Mouse (Mus musculus) myocyte (in vitro differentiated cells): ENCODE measurements around the gene Trp53i13.

Source experiments
- CEBPB ChIP-seq: IDR thresholded peaks from 2 replicates; pipeline ENCODE4 v1.6.1; 2011; ENCODE audit warnings: mild to moderate bottlenecking, moderate library complexity; ENCODE audit not compliant: poor library complexity, insufficient read depth, severe bottlenecking
- E2F4 ChIP-seq: IDR thresholded peaks from one replicate; pipeline ENCODE4 v1.6.1; 2011; ENCODE audit warnings: mild to moderate bottlenecking, control low read depth, moderate library complexity; ENCODE audit not compliant: insufficient read depth
- MAX ChIP-seq: IDR thresholded peaks from one replicate; pipeline ENCODE4 v1.6.1; 2011; ENCODE audit warnings: low read depth, mild to moderate bottlenecking, control low read depth
- MYOD1 ChIP-seq, 3 experiments: IDR thresholded peaks; one replicate each; pipeline ENCODE4 v1.6.1; 2011; ENCODE audit warnings: control low read depth in 2 of 3, low read depth in 2 of 3, mild to moderate bottlenecking in 2 of 3, moderate library complexity in 1 of 3; ENCODE audit not compliant: insufficient read length in 2 of 3, control insufficient read depth in 1 of 3
- MYOG ChIP-seq, 3 experiments: IDR thresholded peaks; one replicate each; pipeline ENCODE4 v1.6.1; 2011; ENCODE audit warnings: control low read depth in 2 of 3, low read depth in 2 of 3, mild to moderate bottlenecking in 2 of 3; ENCODE audit not compliant: insufficient read length in 2 of 3, control insufficient read depth in 1 of 3, insufficient read depth in 1 of 3
- POLR2A ChIP-seq: IDR thresholded peaks from one replicate; pipeline ENCODE4 v1.6.1; 2011; ENCODE audit warnings: low read depth, mild to moderate bottlenecking, control low read depth, moderate library complexity; ENCODE audit not compliant: insufficient read length
- POLR2AphosphoS2 ChIP-seq: IDR thresholded peaks from one replicate; pipeline ENCODE4 v1.6.1; 2011; ENCODE audit warnings: low read depth, control low read depth; ENCODE audit not compliant: insufficient read length
- TCF12 ChIP-seq: IDR thresholded peaks from one replicate; pipeline ENCODE4 v1.6.1; 2011; ENCODE audit warnings: mild to moderate bottlenecking, control low read depth; ENCODE audit not compliant: poor library complexity, insufficient read depth, severe bottlenecking
- TCF3 ChIP-seq: IDR thresholded peaks from one replicate; pipeline ENCODE4 v1.6.1; 2011; ENCODE audit warnings: low read depth, control low read depth; ENCODE audit not compliant: insufficient read length
- USF1 ChIP-seq: IDR thresholded peaks from one replicate; pipeline ENCODE4 v1.6.1; 2011; ENCODE audit warnings: low read depth, mild to moderate bottlenecking, control low read depth, moderate library complexity

DNA sequence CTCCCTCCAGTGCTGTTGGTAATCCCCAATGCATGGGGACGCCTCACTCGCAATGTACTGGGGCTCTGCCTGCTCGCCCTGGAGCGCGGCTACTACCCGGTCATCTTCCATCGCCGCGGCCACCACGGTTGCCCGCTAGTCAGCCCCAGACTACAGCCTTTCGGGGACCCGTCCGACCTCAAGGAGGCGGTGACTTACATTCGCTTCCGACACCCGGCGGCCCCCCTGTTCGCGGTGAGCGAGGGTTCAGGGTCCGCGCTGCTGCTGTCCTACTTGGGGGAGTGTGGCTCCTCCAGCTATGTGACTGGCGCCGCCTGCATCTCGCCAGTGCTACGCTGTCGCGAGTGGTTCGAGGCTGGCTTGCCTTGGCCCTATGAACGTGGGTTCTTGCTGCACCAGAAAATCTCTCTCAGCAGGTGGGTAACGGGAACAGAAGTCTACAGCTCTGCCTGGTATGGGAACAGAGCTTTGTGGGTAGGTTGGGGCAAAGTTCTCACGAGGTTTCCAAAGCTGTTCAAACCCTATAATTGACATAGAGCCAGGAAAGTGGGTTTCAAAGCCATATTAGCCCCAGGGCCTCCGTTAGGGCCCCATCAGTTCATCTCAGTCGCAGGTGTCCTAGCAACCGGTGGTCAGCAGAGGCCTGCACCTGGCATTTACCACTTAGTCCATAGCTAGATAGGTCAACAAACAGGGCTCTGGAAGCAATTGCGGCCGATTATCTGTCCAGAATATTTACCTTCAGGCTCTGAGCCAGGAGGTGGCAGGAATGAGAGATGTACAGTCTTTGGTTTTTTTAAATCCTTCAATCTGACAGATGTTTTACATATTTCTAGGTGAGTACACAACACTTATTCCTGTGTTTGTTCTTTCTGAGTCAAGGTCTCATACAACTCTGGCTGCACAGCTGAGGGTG is at the start of gene Trp53i13:
- TF ChIP-seq MAX (no peak), USF1 (no peak), MYOG (IDR thresholded peaks at IDR 0.05; ENCODE audit: control insufficient read depth in 1 of 3, insufficient read depth in 1 of 3, insufficient read length in 2 of 3, low read depth in 2 of 3) (no peak), POLR2A (no peak), POLR2AphosphoS2 (no peak), CEBPB (no peak), E2F4 (no peak), TCF12 (no peak), MYOD1 (IDR thresholded peaks at IDR 0.05; ENCODE audit: control insufficient read depth in 1 of 3, insufficient read length in 2 of 3, low read depth in 2 of 3) (no peak), TCF3 (no peak)
